Mouse (Mus musculus) cerebellum, adult 11 months (tissue): Measurements from ENCODE around the gene Olfr116.

Experiments used
- DNase-seq: peaks from one replicate; pipeline ENCODE4 v3.0.0; 2022

The Olfr116 gene

GRCm38 (mm10) chr17:37627009-37627408, at the start of gene Olfr116, which contains the start of gene Olfr115:
TSS of gene Olfr116 (minus strand) at chr17:37627199.
TSS of gene Olfr115 (minus strand) at chr17:37627109.
- DNase-seq = no peak

- DNase-seq = no peak
Observed at GRCm38 (mm10) chr17:37666688-37667087, 39.7 kb upstream of the Olfr116 start, which contains the start of gene Olfr118. TSS of gene Olfr118 (plus strand) at chr17:37666988.

GRCm38 (mm10) chr17:37663682-37664081, 36.7 kb upstream of the Olfr116 start, which contains the start of gene Olfr117:
TSS of gene Olfr117 (minus strand) at chr17:37663782.
- no peak for DNase-seq

- DNase-seq = no peak
Observed at GRCm38 (mm10) chr17:37592643-37593042, 34.4 kb downstream of the Olfr116 start, which contains the start of gene Olfr114. TSS of gene Olfr114 (minus strand) at chr17:37592743.

GRCm38 (mm10) chr17:37577563-37577962, 49.4 kb downstream of the Olfr116 start, which contains the start of gene Olfr113:
TSS of gene Olfr113 (minus strand) at chr17:37577663.
- no peak for DNase-seq
